Comparison of ENCODE assay signal across 27 mouse cellular contexts in the genomic region with DNA sequence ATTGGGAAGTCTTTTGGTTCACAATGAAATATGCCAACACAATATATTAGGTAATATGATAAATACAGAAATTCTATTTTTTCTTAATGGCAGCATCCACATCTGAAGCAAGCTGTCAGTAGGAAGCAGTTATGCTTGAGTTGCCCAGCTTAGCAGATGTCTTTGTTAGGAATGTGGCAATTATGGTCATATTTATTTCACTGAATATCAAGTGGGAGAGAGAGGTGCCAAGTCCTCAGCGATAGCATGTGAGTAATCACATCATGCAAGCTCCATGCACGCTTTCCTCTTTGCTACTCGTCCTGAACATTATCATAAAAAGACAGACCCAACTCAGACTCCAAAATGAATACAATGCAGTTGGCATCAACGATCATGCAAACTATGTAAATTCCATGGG. TPM values are rescaled to one million over a fixed set of nuclear protein-coding genes. Genes with fewer than 3 reads are reported as not detected.
DNase-seq lines count a peak whose midpoint lies in the region; ATAC-seq and TF ChIP-seq lines count a peak whose summit lies in the region.
"Had no signal": no experiment of that assay in that cellular context is flagged by ENCODE, and none has a peak within 500 bp of the region (broad histone marks: within the 10 kb centered on the region; RNA-seq: fewer than 3 reads in every experiment).

No protein-coding gene starts in this region.

- H3K9me3 ChIP-seq in forebrain, embryonic 14.5 days (replicated peaks; ENCODE audit: control insufficient read depth, low read length), result no peaks in the 10 kb centered on the region
- H3K9me3 ChIP-seq in forebrain, embryonic 12.5 days, result no peaks in the 10 kb centered on the region
- H3K9me3 ChIP-seq in forebrain, postnatal 0 days (ENCODE audit: low read length), result no peaks in the 10 kb centered on the region
- H3K9me3 ChIP-seq: embryonic facial prominence, embryonic 13.5 days; heart, embryonic 13.5 days; liver, embryonic 13.5 days; stomach, embryonic 15.5 days had no signal

- 62% methylated on average over 4 of the region's 4 CpGs for WGBS in forebrain, embryonic 14.5 days
- 81% methylated on average over 4 of the region's 4 CpGs for WGBS in forebrain, embryonic 12.5 days
- WGBS in forebrain, postnatal 0 days, result 38% methylated on average over 4 of the region's 4 CpGs

- no peaks in the 10 kb centered on the region for H3K27me3 ChIP-seq in forebrain, embryonic 14.5 days (replicated peaks; ENCODE audit: control insufficient read depth, insufficient read depth, low read length)
- H3K27me3 ChIP-seq in forebrain, embryonic 12.5 days, result no peaks in the 10 kb centered on the region
- no peaks in the 10 kb centered on the region for H3K27me3 ChIP-seq in forebrain, postnatal 0 days (ENCODE audit: insufficient read depth, low read length)
- H3K27me3 ChIP-seq: embryonic facial prominence, embryonic 13.5 days; heart, embryonic 13.5 days; liver, embryonic 13.5 days; stomach, embryonic 15.5 days had no signal

- no peak for TF ChIP-seq CTCF in forebrain, postnatal 0 days (IDR thresholded peaks at IDR 0.05; ENCODE audit: low read depth)

- no peaks in the 10 kb centered on the region for H3K36me3 ChIP-seq in forebrain, embryonic 14.5 days (ENCODE audit: control insufficient read depth, insufficient read depth, low read length)
- no peaks in the 10 kb centered on the region for H3K36me3 ChIP-seq in forebrain, embryonic 12.5 days (replicated peaks)
- no peaks in the 10 kb centered on the region for H3K36me3 ChIP-seq in forebrain, postnatal 0 days (ENCODE audit: insufficient read depth)
- H3K36me3 ChIP-seq: embryonic facial prominence, embryonic 13.5 days; heart, embryonic 13.5 days; liver, embryonic 13.5 days; stomach, embryonic 15.5 days had no signal

- H3K27ac ChIP-seq in forebrain, embryonic 14.5 days (ENCODE audit: low read depth, low read length), result no peak overlapping the region
- H3K27ac ChIP-seq in forebrain, embryonic 12.5 days, result no peak overlapping the region
- H3K27ac ChIP-seq in forebrain, postnatal 0 days (ENCODE audit: low read depth, low read length), result no peak overlapping the region
- H3K27ac ChIP-seq: embryonic facial prominence, embryonic 13.5 days; heart, adult 2 months; heart, embryonic 13.5 days; hindbrain, embryonic 14.5 days; liver, embryonic 13.5 days; stomach, embryonic 15.5 days had no signal

- no peaks in the 10 kb centered on the region for H3K4me1 ChIP-seq in forebrain, embryonic 14.5 days (ENCODE audit: control insufficient read depth, insufficient read depth, low read length)
- H3K4me1 ChIP-seq in forebrain, embryonic 12.5 days, result no peaks in the 10 kb centered on the region
- H3K4me1 ChIP-seq in forebrain, postnatal 0 days (ENCODE audit: insufficient read depth), result 0 out of 2 replicates have a peak, but pooled peaks cover 3% of the 10 kb centered on the region
- H3K4me1 ChIP-seq: embryonic facial prominence, embryonic 13.5 days; liver, embryonic 13.5 days; stomach, embryonic 15.5 days had no signal

- H3K9ac ChIP-seq in forebrain, embryonic 14.5 days (ENCODE audit: low read length), result no peak overlapping the region
- H3K9ac ChIP-seq in forebrain, embryonic 12.5 days, result no peak overlapping the region
- H3K9ac ChIP-seq in forebrain, postnatal 0 days, result no peak overlapping the region
- H3K9ac ChIP-seq: embryonic facial prominence, embryonic 13.5 days; heart, embryonic 13.5 days; hindbrain, embryonic 14.5 days; liver, embryonic 13.5 days; stomach, embryonic 15.5 days had no signal

- peak; percentile 91 for ATAC-seq in forebrain, embryonic 14.5 days
- ATAC-seq in forebrain, embryonic 12.5 days (ENCODE audit: low FRiP score), result no peak
- peak; percentile 78 for ATAC-seq in forebrain, postnatal 0 days
- ATAC-seq: CD4-positive, CD25-positive, alpha-beta regulatory T cell, adult 4 months; intestine, embryonic 16.5 days had no signal

- DNase-seq in forebrain, embryonic 14.5 days (ENCODE audit: low spot score), result peak; percentile 78
- peak; percentile 44 for DNase-seq in layer of hippocampus, adult 11-12 months (ENCODE audit: low spot score)
- DNase-seq in layer of hippocampus, postnatal 25 days (ENCODE audit: extremely low spot score in 1 of 2, low spot score in 1 of 2), result no peak
- peak; percentile 4 for DNase-seq in retina, postnatal 1 day
- no peak for DNase-seq in retina, embryonic 14.5 days (ENCODE audit: low spot score)
- DNase-seq in forebrain, postnatal 0 days, result peak; percentile 57
- no peak for DNase-seq in thymus, postnatal 0 days (ENCODE audit: low spot score)
- DNase-seq: cerebellum, adult 18-20 months; cerebellum, postnatal 25 days; embryo, embryonic 11 days; gastrocnemius, postnatal 36 days; heart, adult 2 months; heart, postnatal 14 days; kidney, adult 9 months; kidney, postnatal 14 days; liver, embryonic 13.5 days; lung, adult 2 months; lung, postnatal 14 days; thymus, postnatal 36 days had no signal

- H3K4me3 ChIP-seq in forebrain, embryonic 14.5 days (ENCODE audit: low read depth, low read length), result no peak overlapping the region
- H3K4me3 ChIP-seq in forebrain, embryonic 12.5 days (replicated peaks), result no peak overlapping the region
- no peak overlapping the region for H3K4me3 ChIP-seq in forebrain, postnatal 0 days (ENCODE audit: low read depth, low read length)
- H3K4me3 ChIP-seq: embryonic facial prominence, embryonic 13.5 days; heart, adult 2 months; heart, embryonic 13.5 days; liver, embryonic 13.5 days; stomach, embryonic 15.5 days had no signal

- no peak overlapping the region for H3K4me2 ChIP-seq in forebrain, embryonic 14.5 days (ENCODE audit: low read length)
- H3K4me2 ChIP-seq in forebrain, embryonic 12.5 days, result no peak overlapping the region
- no peak overlapping the region for H3K4me2 ChIP-seq in forebrain, postnatal 0 days (ENCODE audit: low read depth)
- H3K4me2 ChIP-seq: embryonic facial prominence, embryonic 13.5 days; heart, embryonic 13.5 days; hindbrain, embryonic 14.5 days; liver, embryonic 13.5 days; midbrain, embryonic 11.5 days; stomach, embryonic 15.5 days had no signal

RNA-seq across cellular contexts. Expression of a gene that starts 27.3 kb away (rescaled TPM):
- polyA plus RNA-seq in forebrain, embryonic 14.5 days (2014; fragmentation: Nextera tagmentation; extraction: Ambion mirVana), result 270 and 293 TPM in 2 replicates
- polyA plus RNA-seq in forebrain, embryonic 12.5 days (2016; fragmentation: Nextera tagmentation; extraction: Ambion mirVana), result 275 and 291 TPM in 2 replicates
- 100 to 1,000 TPM; 281 to 289 TPM for total RNA-seq in layer of hippocampus, postnatal 25 days (2021)
- total RNA-seq in forebrain, postnatal 0 days (2014; rRNA removed), result 205 and 233 TPM in 2 replicates
- polyA plus RNA-seq in forebrain, postnatal 0 days (2015; fragmentation: Nextera tagmentation; extraction: Ambion mirVana), result 249 and 277 TPM in 2 replicates
- 259 and 261 TPM in 2 replicates for polyA plus RNA-seq in thymus, postnatal 0 days (2015; fragmentation: Nextera tagmentation; extraction: Ambion mirVana)

Comparison
In these comparisons a context has a peak if more than half of its experiments do, and no peak if none do; other contexts are left out.
1. DNase-seq: peak in forebrain, embryonic 14.5 days (single experiment), layer of hippocampus, adult 11-12 months (single experiment), retina, postnatal 1 day (single experiment) and forebrain, postnatal 0 days (single experiment); none in layer of hippocampus, postnatal 25 days (0 of 2), retina, embryonic 14.5 days (single experiment) and thymus, postnatal 0 days (single experiment).